Mouse (Mus musculus): ENCODE measurements around the gene Necab3. TPM values are rescaled to one million over a fixed set of nuclear protein-coding genes. Genes with fewer than 3 reads are reported as not detected.

Gene Necab3
- polyA plus RNA-seq, 1 experiment from 2014 or later, result 1.4 TPM

DNA sequence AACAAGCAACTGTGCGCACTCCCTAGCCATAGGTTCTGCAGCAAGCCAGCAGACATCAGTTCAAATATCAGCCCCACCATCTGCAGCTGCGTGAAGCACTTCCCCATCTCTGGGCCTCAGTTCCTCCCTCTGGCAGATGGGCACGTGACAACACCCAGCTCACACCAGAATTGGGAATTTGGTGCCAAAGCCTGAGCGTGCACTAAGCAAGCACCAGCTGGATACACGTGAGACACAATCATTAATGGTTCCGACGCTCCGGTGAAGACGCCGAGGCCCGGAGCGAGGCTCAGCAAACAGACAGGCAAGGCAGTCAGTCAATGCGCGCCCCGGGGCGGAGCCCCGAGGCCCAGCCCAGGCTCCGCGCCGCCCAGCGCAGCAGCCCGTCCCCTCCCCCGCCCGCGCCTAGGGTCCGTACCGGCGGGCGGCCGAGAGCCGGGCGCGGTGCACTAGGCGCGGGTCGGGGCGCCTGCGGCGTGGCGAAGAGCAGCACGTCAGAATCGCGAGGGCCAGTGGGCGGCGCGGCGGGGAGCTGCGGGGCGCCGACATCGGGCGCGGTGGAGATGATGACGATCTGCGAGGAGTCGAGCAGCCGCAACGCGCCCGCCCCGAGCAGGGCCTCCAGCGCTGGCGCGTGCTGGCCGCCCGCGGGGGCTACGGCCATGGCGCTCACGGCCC, 10.5 kb upstream of the Necab3 start:
- H3K4me3 ChIP-seq (ENCODE audit: low read depth, low read length), result peak overlapping the region; percentile 74
- H3K27me3 ChIP-seq (replicated peaks; ENCODE audit: control insufficient read depth, insufficient read depth, low read length), result no peaks in the 10 kb centered on the region
- DNase-seq (ENCODE audit: low spot score) (peak; percentile 89), ATAC-seq (replicated peaks; ENCODE audit: low FRiP score, low TSS enrichment, low read depth) (peak; percentile 82)
- H3K4me1 ChIP-seq (replicated peaks; ENCODE audit: control insufficient read depth, insufficient read depth, low read length), result peaks cover 26% of the 10 kb centered on the region
- H3K9ac ChIP-seq (ENCODE audit: low read length), result peak overlapping the region; percentile 75
- H3K4me2 ChIP-seq (ENCODE audit: low read length), result peak overlapping the region; percentile 77
- H3K36me3 ChIP-seq (ENCODE audit: control insufficient read depth, insufficient read depth, low read length), result peaks cover 5% of the 10 kb centered on the region; the same call in 1 of the 2 replicates
- WGBS, result under 1% methylated on average over 62 of the region's 70 CpGs
- no peaks in the 10 kb centered on the region for H3K9me3 ChIP-seq (ENCODE audit: control insufficient read depth, low read length)
- H3K27ac ChIP-seq (ENCODE audit: low read depth), result peak overlapping the region; percentile 93

DNA sequence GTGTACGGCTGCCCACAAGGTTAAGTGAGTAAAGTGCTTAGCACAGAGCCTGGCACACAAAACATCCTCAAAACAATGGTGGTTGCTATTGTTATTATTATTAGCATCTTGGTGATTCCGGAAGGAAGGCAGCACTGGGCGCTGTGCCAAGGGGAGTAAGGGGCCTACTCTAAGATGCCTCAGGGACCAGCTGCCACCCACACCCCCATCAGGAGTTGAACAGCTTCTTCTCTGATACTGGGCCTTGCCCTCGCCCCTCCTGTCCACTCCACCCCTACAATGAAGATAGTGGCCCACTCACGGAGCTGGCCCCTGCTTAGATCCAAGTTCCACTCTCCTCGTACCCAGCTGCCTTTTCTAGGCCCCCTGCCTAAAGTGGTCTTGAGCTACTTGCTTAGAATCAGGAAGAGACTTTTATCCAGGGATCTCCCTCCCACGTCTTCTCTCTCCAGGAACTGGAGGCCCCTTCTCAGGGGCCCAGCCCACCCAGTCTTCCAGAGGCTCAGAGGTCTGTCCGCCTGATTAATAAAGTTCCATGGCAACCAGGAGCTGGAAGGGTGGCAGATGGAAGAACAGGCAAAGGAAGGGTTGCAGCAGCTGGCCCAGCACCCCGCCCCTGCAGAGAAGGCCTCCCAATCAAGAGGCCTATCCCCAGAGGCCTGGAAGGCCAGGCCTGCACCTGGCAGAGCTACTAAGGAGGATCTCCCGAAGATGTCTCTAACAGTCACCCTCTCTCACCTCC, 9.8 kb upstream of the Necab3 start:
- DNase-seq (ENCODE audit: low spot score), result peak; percentile 87
- peaks cover 26% of the 10 kb centered on the region for H3K4me1 ChIP-seq (replicated peaks; ENCODE audit: control insufficient read depth, insufficient read depth, low read length)
- no peaks in the 10 kb centered on the region for H3K27me3 ChIP-seq (replicated peaks; ENCODE audit: control insufficient read depth, insufficient read depth, low read length)
- peak overlapping the region; percentile 93 for H3K27ac ChIP-seq (ENCODE audit: low read depth)
- peak overlapping the region; percentile 77 for H3K4me2 ChIP-seq (ENCODE audit: low read length)
- peak; percentile 1; the same call in 1 of the 2 replicates for ATAC-seq (replicated peaks; ENCODE audit: low FRiP score, low TSS enrichment, low read depth)
- peak overlapping the region; percentile 75 for H3K9ac ChIP-seq (ENCODE audit: low read length)
- WGBS, result 18% methylated on average over 10 of the region's 10 CpGs
- H3K9me3 ChIP-seq (ENCODE audit: control insufficient read depth, low read length), result no peaks in the 10 kb centered on the region
- H3K4me3 ChIP-seq (ENCODE audit: low read depth, low read length), result peak overlapping the region; percentile 74
- H3K36me3 ChIP-seq (ENCODE audit: control insufficient read depth, insufficient read depth, low read length), result peaks cover 12% of the 10 kb centered on the region; the same call in 1 of the 2 replicates

DNA sequence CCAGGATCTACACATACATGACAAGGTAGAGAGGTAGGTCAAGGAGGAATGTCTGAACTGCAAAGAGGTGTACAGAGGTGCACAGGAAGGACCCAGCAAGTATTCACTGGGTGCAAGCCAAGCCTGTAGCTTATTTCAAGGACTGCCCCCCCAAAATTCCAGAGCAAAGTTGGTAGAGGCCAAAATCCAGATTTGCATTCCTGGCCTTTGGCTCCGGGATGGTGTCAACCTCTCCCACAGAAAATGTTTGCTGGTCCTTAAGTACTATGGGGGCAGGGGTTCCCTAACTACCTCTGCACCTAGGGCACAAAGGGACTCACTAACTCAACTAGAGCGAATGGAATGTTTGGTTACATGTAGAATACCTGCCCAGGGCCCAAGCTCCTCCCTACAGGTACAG, 9.1 kb upstream of the Necab3 start:
- Histone ChIP-seq H3K4me1 (replicated peaks; ENCODE audit: control insufficient read depth, insufficient read depth, low read length) (peaks cover 26% of the 10 kb centered on the region), H3K27ac (ENCODE audit: low read depth) (peak overlapping the region; percentile 93; the same call in 1 of the 2 replicates), H3K27me3 (replicated peaks; ENCODE audit: control insufficient read depth, insufficient read depth, low read length) (no peaks in the 10 kb centered on the region), H3K36me3 (ENCODE audit: control insufficient read depth, insufficient read depth, low read length) (peaks cover 17% of the 10 kb centered on the region; the same call in 1 of the 2 replicates), H3K4me3 (ENCODE audit: low read depth, low read length) (peak overlapping the region; percentile 74), H3K9ac (ENCODE audit: low read length) (peak overlapping the region; percentile 75), H3K9me3 (ENCODE audit: control insufficient read depth, low read length) (no peaks in the 10 kb centered on the region), H3K4me2 (ENCODE audit: low read length) (peak overlapping the region; percentile 77)
- 57% methylated on average over 2 of the region's 2 CpGs for WGBS
- no peak for ATAC-seq (replicated peaks; ENCODE audit: low FRiP score, low TSS enrichment, low read depth)
- no peak for DNase-seq (ENCODE audit: low spot score)

DNA sequence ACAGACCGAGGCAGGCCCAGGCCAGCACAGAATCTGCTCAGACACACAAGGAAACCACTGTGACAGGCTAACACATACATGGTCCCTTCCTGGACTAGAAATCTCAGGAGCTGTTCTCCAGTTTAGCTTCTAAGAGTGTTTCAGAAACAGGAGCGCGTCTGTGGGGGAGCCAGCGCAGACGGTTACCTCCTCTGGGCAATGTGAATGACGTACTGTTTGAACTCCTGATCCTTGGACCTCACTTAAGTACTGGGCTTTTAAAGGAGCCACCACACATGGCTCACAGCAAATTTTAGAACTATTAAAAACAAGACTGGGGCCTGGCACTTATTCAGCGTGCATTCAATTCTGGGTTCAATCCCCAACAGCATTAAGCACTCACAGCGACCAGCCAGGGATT, 8.0 kb upstream of the Necab3 start:
- Histone ChIP-seq H3K4me2 (ENCODE audit: low read length) (no peak overlapping the region), H3K27me3 (replicated peaks; ENCODE audit: control insufficient read depth, insufficient read depth, low read length) (no peaks in the 10 kb centered on the region), H3K36me3 (ENCODE audit: control insufficient read depth, insufficient read depth, low read length) (peaks cover 28% of the 10 kb centered on the region), H3K9me3 (ENCODE audit: control insufficient read depth, low read length) (no peaks in the 10 kb centered on the region), H3K9ac (ENCODE audit: low read length) (no peak overlapping the region), H3K27ac (ENCODE audit: low read depth) (no peak overlapping the region), H3K4me1 (replicated peaks; ENCODE audit: control insufficient read depth, insufficient read depth, low read length) (peaks cover 19% of the 10 kb centered on the region), H3K4me3 (ENCODE audit: low read depth, low read length) (no peak overlapping the region)
- WGBS, result 50% methylated on average over 8 of the region's 8 CpGs
- no peak for ATAC-seq (replicated peaks; ENCODE audit: low FRiP score, low TSS enrichment, low read depth)
- DNase-seq (ENCODE audit: low spot score), result no peak

DNA sequence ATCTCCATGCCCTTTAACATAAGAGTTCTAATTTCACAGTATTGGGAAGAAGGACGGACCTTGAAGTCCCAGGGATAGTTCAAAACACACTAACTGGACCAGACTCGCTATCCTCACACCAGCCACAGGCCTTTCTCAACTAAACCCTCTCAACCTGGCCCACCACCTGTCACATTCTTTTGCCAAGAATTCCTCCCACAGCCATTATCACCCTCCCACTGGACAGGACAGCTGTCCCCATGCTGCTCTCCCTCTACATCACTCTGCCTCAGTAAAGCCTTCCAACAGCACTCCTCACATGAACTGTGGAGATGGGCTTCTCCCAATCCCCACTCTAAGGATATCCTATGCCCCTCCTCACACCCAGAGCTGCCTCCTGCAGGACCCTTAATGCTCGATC, 6.9 kb upstream of the Necab3 start:
- no peak for DNase-seq (ENCODE audit: low spot score)
- 77% methylated on average over 3 of the region's 3 CpGs for WGBS
- peaks cover 13% of the 10 kb centered on the region for H3K4me1 ChIP-seq (replicated peaks; ENCODE audit: control insufficient read depth, insufficient read depth, low read length)
- H3K36me3 ChIP-seq (ENCODE audit: control insufficient read depth, insufficient read depth, low read length), result peaks cover 39% of the 10 kb centered on the region
- no peaks in the 10 kb centered on the region for H3K27me3 ChIP-seq (replicated peaks; ENCODE audit: control insufficient read depth, insufficient read depth, low read length)
- no peak overlapping the region for H3K27ac ChIP-seq (ENCODE audit: low read depth)
- no peak overlapping the region for H3K4me3 ChIP-seq (ENCODE audit: low read depth, low read length)
- no peak for ATAC-seq (replicated peaks; ENCODE audit: low FRiP score, low TSS enrichment, low read depth)
- no peak overlapping the region for H3K4me2 ChIP-seq (ENCODE audit: low read length)
- H3K9ac ChIP-seq (ENCODE audit: low read length), result no peak overlapping the region
- no peaks in the 10 kb centered on the region for H3K9me3 ChIP-seq (ENCODE audit: control insufficient read depth, low read length)

DNA sequence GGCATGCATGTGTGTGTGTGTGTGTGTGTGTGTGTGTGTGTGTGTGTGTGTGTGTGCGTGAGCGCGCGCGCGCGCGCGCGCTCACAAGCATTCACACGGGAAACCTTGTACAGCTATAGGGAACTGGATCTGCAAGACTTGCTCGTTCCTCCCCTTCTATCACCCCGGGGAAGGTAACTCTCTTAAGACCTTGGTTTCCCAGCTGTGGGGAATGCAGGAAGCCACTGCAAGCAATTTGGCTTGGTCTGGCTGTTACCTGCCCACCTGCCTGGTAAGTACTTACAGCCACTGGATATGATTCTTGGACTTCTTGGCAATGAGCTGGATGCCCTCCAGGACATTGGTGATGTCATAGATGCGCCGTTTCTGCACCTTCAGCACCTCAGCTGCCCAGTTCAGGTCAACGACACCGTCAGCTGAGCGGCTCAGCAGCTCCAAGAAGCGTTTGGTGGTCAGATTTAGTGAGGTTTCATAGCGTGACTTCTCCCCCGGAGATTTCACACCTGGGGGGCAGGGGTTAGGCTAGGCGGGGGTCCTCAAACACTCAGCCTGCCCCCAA, 5.0 kb upstream of the Necab3 start:
- Histone ChIP-seq H3K9ac (ENCODE audit: low read length) (no peak overlapping the region), H3K27ac (ENCODE audit: low read depth) (no peak overlapping the region), H3K4me3 (ENCODE audit: low read depth, low read length) (no peak overlapping the region), H3K4me2 (ENCODE audit: low read length) (no peak overlapping the region), H3K36me3 (ENCODE audit: control insufficient read depth, insufficient read depth, low read length) (peaks cover 42% of the 10 kb centered on the region), H3K9me3 (ENCODE audit: control insufficient read depth, low read length) (no peaks in the 10 kb centered on the region), H3K4me1 (replicated peaks; ENCODE audit: control insufficient read depth, insufficient read depth, low read length) (peaks cover 16% of the 10 kb centered on the region), H3K27me3 (replicated peaks; ENCODE audit: control insufficient read depth, insufficient read depth, low read length) (no peaks in the 10 kb centered on the region)
- no peak for ATAC-seq (replicated peaks; ENCODE audit: low FRiP score, low TSS enrichment, low read depth)
- WGBS, result 90% methylated on average over 22 of the region's 22 CpGs
- DNase-seq (ENCODE audit: low spot score), result no peak

DNA sequence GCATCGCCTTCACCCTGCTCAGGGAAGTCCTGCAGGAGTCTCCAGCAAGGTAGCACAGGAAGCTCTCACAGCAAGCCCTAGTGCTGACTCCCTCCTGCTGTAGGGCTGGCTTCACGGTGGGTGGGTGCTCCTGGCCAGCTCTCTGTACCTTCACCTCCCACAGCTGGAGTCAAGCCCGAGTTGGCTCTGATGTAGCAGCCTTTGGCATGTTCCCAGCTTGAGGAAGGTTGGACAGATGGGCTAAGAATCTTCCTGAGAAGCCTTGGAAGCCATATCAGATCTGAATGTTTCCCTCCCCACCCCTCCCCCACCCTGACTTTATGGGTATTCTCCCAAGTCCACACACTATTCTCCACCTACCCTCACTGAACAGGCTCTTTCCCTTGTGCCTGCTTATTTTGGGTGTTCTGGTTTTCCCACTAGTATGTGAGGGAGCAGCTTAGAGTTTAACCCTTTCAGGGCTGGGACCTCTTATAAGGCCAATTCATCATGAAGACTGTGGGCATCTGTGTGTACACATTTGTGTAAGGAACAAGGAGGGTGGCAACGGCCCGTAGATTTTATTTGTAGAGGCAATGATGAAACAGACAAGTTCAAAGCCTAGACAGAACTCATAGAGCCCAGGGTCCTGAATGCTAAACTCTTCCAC, 1.4 kb downstream of the Necab3 start:
- Histone ChIP-seq H3K4me3 (ENCODE audit: low read depth, low read length) (no peak overlapping the region), H3K9ac (ENCODE audit: low read length) (no peak overlapping the region), H3K4me1 (replicated peaks; ENCODE audit: control insufficient read depth, insufficient read depth, low read length) (peaks cover 17% of the 10 kb centered on the region), H3K36me3 (ENCODE audit: control insufficient read depth, insufficient read depth, low read length) (peaks cover 21% of the 10 kb centered on the region), H3K27ac (ENCODE audit: low read depth) (no peak overlapping the region), H3K27me3 (replicated peaks; ENCODE audit: control insufficient read depth, insufficient read depth, low read length) (peaks cover 4% of the 10 kb centered on the region), H3K4me2 (ENCODE audit: low read length) (no peak overlapping the region), H3K9me3 (ENCODE audit: control insufficient read depth, low read length) (no peaks in the 10 kb centered on the region)
- ATAC-seq (replicated peaks; ENCODE audit: low FRiP score, low TSS enrichment, low read depth) (no peak), DNase-seq (ENCODE audit: low spot score) (no peak)
- WGBS, result 43% methylated on average over 5 of the region's 5 CpGs

DNA sequence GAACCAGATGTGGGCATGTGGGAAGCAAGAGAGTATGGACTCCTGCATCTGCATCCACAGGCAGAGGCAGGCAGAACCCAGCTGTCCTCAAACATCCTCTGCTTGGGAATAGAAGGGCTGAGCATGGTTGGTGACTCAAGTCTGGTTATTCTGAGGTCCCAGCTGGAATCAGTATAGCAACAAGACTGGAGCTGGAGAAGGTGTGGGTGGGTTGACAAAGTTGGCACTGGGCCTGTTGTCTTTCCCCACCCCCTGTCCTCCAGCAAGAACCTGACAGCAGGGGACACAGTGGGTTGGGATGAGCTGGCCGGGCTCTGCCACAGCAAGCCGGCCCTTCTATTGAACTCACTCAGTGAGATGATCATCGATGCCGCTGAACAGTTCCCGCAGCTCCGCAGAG, 3.5 kb downstream of the Necab3 start:
- Histone ChIP-seq H3K4me2 (ENCODE audit: low read length) (no peak overlapping the region), H3K4me3 (ENCODE audit: low read depth, low read length) (no peak overlapping the region), H3K4me1 (replicated peaks; ENCODE audit: control insufficient read depth, insufficient read depth, low read length) (peaks cover 22% of the 10 kb centered on the region), H3K9ac (ENCODE audit: low read length) (no peak overlapping the region), H3K36me3 (ENCODE audit: control insufficient read depth, insufficient read depth, low read length) (no peaks in the 10 kb centered on the region), H3K27ac (ENCODE audit: low read depth) (no peak overlapping the region), H3K9me3 (ENCODE audit: control insufficient read depth, low read length) (no peaks in the 10 kb centered on the region), H3K27me3 (replicated peaks; ENCODE audit: control insufficient read depth, insufficient read depth, low read length) (peaks cover 23% of the 10 kb centered on the region)
- ATAC-seq (replicated peaks; ENCODE audit: low FRiP score, low TSS enrichment, low read depth) (no peak), DNase-seq (ENCODE audit: low spot score) (no peak)
- WGBS, result 88% methylated on average over 6 of the region's 6 CpGs

Measured in intestine, embryonic 14.5 days (tissue).